Mouse (Mus musculus) adrenal gland, adult 2 months (tissue): ENCODE results near the gene 3110040M04Rik. TPM values are rescaled to one million over a fixed set of nuclear protein-coding genes. Genes with fewer than 3 reads are reported as not detected.
"Not testable (repeated sequence)": the region's sequence is repeated elsewhere in the genome, so short reads cannot be mapped to it uniquely, and the experiment has no call there.

ENCODE experiments used
- DNase-seq: peaks from one replicate; pipeline ENCODE4 v3.0.0; 2021
- long read RNA-seq: library from polyadenylated mRNA; stranded (forward); transcript quantifications from one replicate; pipeline ENCODE4 v2.0.0, GENCODE M21; 2021
- polyA plus RNA-seq: library from polyadenylated mRNA; depleted of rRNA; stranded (reverse); fragments of >200 nt; gene quantifications from 2 replicates; pipeline ENCODE4 v1.2.3, GENCODE M21; 2012; rRNA removed
- total RNA-seq, 2 experiments: library from RNA; stranded (reverse); gene quantifications; 2 replicates each; pipeline ENCODE4 v1.2.3; 2021

The 3110040M04Rik gene
- total RNA-seq (not detected), polyA plus RNA-seq (not detected in 2 replicates)
- long read RNA-seq = 0 reads

- not testable (repeated sequence) for DNase-seq
Observed at GRCm38 (mm10) chr1:151203818-151204217, at the start of gene 3110040M04Rik. 3110040M04Rik (plus strand) TSS chr1:151204121.

GRCm38 (mm10) chr1:151154131-151154530 is 49.8 kb upstream of the 3110040M04Rik start:
- DNase-seq = not testable (repeated sequence)

- no peak for DNase-seq
Observed at GRCm38 (mm10) chr1:151156129-151156528, 47.8 kb upstream of the 3110040M04Rik start.

- DNase-seq = no peak
Observed at GRCm38 (mm10) chr1:151156777-151157632, 46.9 kb upstream of the 3110040M04Rik start.

- no peak for DNase-seq
Observed at GRCm38 (mm10) chr1:151157963-151158856, 45.7 kb upstream of the 3110040M04Rik start.

GRCm38 (mm10) chr1:151158857-151159510 is 44.9 kb upstream of the 3110040M04Rik start:
- no peak for DNase-seq

- no peak for DNase-seq
Observed at GRCm38 (mm10) chr1:151166031-151166430, 37.9 kb upstream of the 3110040M04Rik start.

GRCm38 (mm10) chr1:151167297-151168047 is 36.4 kb upstream of the 3110040M04Rik start:
- no peak for DNase-seq

- DNase-seq = no peak
Observed at GRCm38 (mm10) chr1:151168637-151169036, 35.3 kb upstream of the 3110040M04Rik start.

- peak; percentile 39 for DNase-seq
Observed at GRCm38 (mm10) chr1:151171572-151172461, 32.1 kb upstream of the 3110040M04Rik start.

- DNase-seq = peak; percentile 27
Observed at GRCm38 (mm10) chr1:151177030-151177936, 26.6 kb upstream of the 3110040M04Rik start.

GRCm38 (mm10) chr1:151177937-151178271 is 26.0 kb upstream of the 3110040M04Rik start:
- no peak for DNase-seq

- DNase-seq = no peak
Observed at GRCm38 (mm10) chr1:151178505-151179083, 25.3 kb upstream of the 3110040M04Rik start.

- no peak for DNase-seq
Observed at GRCm38 (mm10) chr1:151180167-151180566, 23.8 kb upstream of the 3110040M04Rik start.

- not testable (repeated sequence) for DNase-seq
Observed at GRCm38 (mm10) chr1:151182266-151182665, 21.7 kb upstream of the 3110040M04Rik start, which contains the start of gene Gm47985. Gm47985 (plus strand) TSS chr1:151182537.

- not testable (repeated sequence) for DNase-seq
Observed at GRCm38 (mm10) chr1:151186186-151186585, 17.7 kb upstream of the 3110040M04Rik start.

- not testable (repeated sequence) for DNase-seq
Observed at GRCm38 (mm10) chr1:151186879-151187424, 17.0 kb upstream of the 3110040M04Rik start.

GRCm38 (mm10) chr1:151188469-151188868 is 15.5 kb upstream of the 3110040M04Rik start:
- no peak for DNase-seq
